Mouse (Mus musculus) hematopoietic stem cell, adult 5-6 weeks (primary cell): Measurements from ENCODE around the gene Mtor. TPM values are rescaled to one million over a fixed set of nuclear protein-coding genes. Genes with fewer than 3 reads are reported as not detected.

Experiments used
- ATAC-seq, 2 experiments: fragments of 125-278 bp in 1 of 2; replicated peaks in 1 of 2; 2 replicates each; pipeline ENCODE4 v1.8.0; 2016 to 2017; ENCODE audit warnings: inconsistent platforms in 2 of 2, mild to moderate bottlenecking in 2 of 2, moderate number of reproducible peaks in 2 of 2, low read depth in 1 of 2, moderate TSS enrichment in 1 of 2; ENCODE audit not compliant: low FRiP score in 2 of 2, poor library complexity in 2 of 2, severe bottlenecking in 2 of 2, insufficient read depth in 1 of 2, low TSS enrichment in 1 of 2
- total RNA-seq: library from RNA; stranded (forward); fragments of 172-1452, 232-1000 nt; gene quantifications from 2 replicates; pipeline ENCODE4 v1.2.3, GENCODE M21; 2017

The Mtor gene
- total RNA-seq, 1 experiment from 2014 or later: 16.0 TPM

GRCm38 (mm10) chr4:148558297-148559000, 110.0 kb downstream of the Mtor start, which contains the start of gene Exosc10:
Exosc10 (plus strand) TSS chr4:148558429.
- peak; percentile 90 to 93 for ATAC-seq

- ATAC-seq: no peak
These were observed 114.3 kb downstream of the Mtor start for GRCm38 (mm10) chr4:148562676-148563075.

GRCm38 (mm10) chr4:148563595-148563994, 115.2 kb downstream of the Mtor start:
- no peak for ATAC-seq

GRCm38 (mm10) chr4:148570138-148570537, 121.7 kb downstream of the Mtor start:
- no peak for ATAC-seq

- ATAC-seq: no peak
These were observed 122.4 kb downstream of the Mtor start for GRCm38 (mm10) chr4:148570693-148571295.

GRCm38 (mm10) chr4:148573222-148573621, 124.8 kb downstream of the Mtor start:
- no peak for ATAC-seq

- ATAC-seq: no peak
These were observed 132.4 kb downstream of the Mtor start for GRCm38 (mm10) chr4:148580765-148581164.

- ATAC-seq: no peak
These were observed 133.0 kb downstream of the Mtor start for GRCm38 (mm10) chr4:148581422-148581821.

- peak; percentile 61 to 73 for ATAC-seq
These were observed 134.8 kb downstream of the Mtor start for GRCm38 (mm10) chr4:148583257-148583656.

GRCm38 (mm10) chr4:148586648-148587047, 138.2 kb downstream of the Mtor start:
- ATAC-seq: no peak

GRCm38 (mm10) chr4:148588793-148589192, 140.4 kb downstream of the Mtor start:
- no peak for ATAC-seq

GRCm38 (mm10) chr4:148589565-148589964, 141.2 kb downstream of the Mtor start:
- ATAC-seq: no peak

- ATAC-seq: peak; percentile 0 to 9; a peak in 1 of 4 replicates
These were observed 142.2 kb downstream of the Mtor start for GRCm38 (mm10) chr4:148590421-148591170.

- ATAC-seq: peak; percentile 96 to 99
These were observed 142.8 kb downstream of the Mtor start, which contains the start of gene Srm for GRCm38 (mm10) chr4:148591171-148591630. Srm (plus strand) TSS chr4:148591503.

- peak in 1 of 2 experiments; percentile 18; a peak in 2 of 4 replicates for ATAC-seq
These were observed 143.4 kb downstream of the Mtor start for GRCm38 (mm10) chr4:148591637-148592380.

GRCm38 (mm10) chr4:148593996-148594395, 145.6 kb downstream of the Mtor start:
- no peak for ATAC-seq

GRCm38 (mm10) chr4:148595916-148596315, 147.5 kb downstream of the Mtor start:
- ATAC-seq: no peak
